Mouse (Mus musculus) liver, embryonic 14 days (tissue): ENCODE data around the gene Tarbp2. TPM values are rescaled to one million over a fixed set of nuclear protein-coding genes. Genes with fewer than 3 reads are reported as not detected.

Experiments used
- polyA plus RNA-seq: library from polyadenylated mRNA; depleted of rRNA; stranded (reverse); fragments of >200 nt; gene quantifications from 2 replicates; pipeline ENCODE4 v1.2.3, GENCODE M21; 2012; rRNA removed

Gene Tarbp2
- polyA plus RNA-seq, result 36.1 and 41.9 TPM in 2 replicates

DNA sequence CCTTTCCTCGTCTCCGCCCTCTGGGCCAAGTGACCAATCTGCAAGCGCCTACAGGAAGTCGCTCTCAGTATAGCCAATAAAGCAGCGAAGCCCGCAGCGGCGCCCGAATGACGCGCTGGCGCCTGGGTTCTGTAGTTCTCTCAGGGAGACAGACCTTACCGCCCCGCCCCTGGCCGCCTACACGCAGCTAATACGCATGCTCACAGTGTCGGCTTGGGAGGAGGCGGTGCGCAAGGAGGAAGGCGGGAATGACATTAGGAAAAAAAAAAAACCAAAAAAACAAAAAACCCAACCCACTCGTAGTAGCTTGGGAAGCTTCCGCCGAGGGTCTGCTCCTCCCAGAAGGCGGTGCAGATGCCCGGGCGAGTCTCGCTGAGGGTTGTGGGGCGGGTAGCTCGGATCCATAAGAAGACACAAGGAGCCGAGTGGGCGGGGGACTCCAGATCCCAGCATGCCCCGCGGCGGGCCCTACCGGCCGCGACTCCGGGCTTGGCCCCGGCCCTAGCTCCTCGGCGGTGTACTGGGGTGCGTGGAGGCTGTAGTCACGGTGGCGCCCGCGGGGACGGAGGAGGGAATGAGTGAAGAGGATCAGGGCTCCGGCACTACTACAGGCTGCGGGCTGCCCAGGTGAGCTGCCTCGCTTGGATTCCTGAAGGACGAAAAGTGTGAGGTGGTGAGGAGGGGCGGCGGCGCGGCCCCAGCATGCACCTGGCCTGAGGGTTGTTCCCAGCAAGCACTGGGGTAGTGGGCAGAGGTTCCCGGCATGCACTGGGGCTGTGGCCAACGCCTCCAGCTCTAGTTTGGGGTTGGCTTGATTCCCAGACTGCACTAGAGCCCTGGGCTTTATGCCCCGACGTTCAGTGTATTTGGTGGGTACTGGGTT is at the start of gene Tarbp2:
TSS of gene Tarbp2 (plus strand) at position 217 of the 883 bp plus-strand sequence.

DNA sequence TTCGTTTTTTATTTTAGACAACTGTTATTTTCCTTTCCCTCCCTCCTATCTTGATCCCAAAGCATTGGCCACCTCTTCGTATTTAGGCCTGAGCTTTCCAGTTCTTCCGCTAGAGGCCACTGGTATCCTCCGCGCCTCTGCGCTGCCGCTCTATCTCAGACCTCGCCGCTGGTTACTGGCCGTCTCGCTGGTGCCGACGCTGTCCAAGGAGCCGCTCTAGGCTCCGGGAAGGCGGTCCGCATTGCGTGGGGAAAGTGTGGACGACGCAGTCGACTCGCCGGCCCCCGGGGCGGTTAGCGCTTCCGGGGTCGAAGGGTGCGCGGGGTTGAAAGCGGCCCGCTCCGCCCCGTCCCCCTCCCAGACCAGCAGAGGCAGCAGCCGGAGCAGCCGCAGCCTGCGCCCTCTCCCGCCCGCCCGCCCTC is 47.8 kb upstream of the Tarbp2 start, which contains the start of gene Pcbp2:
TSS of gene Pcbp2 (plus strand) at position 357 of the 422 bp plus-strand sequence.

GRCm38 (mm10) chr15:102503447-102503846 is 14.5 kb upstream of the Tarbp2 start, which contains the start of gene Gm10337:
Gene Gm10337 (plus strand): TSS chr15:102503722.

GRCm38 (mm10) chr15:102516728-102517404 is 1.1 kb upstream of the Tarbp2 start, which contains the start of gene Map3k12:
Gene Map3k12 (minus strand): TSS chr15:102517064.

DNA sequence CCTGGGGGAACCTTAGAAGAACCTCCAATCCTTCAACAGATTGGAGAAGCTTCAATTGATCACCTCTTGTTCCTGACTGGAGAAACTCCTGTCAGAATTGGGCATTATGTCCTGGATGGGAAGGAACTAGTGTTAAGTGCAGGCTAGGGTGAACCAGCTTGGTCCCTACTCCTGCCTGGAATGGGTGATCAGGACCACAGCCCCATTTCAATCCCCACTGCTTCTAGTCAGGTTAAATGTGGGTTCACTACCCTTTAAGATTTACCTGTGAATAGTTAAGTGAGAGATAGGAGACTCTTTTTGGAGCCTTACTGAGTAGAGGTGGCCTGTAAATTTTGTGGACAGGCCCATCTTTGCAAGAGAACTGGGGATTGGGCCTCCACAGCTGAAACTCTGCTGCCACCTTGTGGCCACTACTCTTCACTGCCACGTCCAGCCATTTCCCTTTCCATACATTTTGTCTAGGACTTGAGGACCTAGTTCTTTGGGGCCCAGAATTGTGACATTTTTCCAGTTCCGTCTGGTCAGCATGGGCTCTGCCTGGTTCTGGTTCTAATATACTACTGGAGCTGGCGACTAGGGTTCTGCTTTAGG is 7.0 kb downstream of the Tarbp2 start, which contains the start of gene Npff:
TSS of gene Npff (minus strand) at position 51 of the 594 bp plus-strand sequence.

Other genes starting within 250 kb of the Tarbp2 start
- 0.03 TPM in 2 replicates for gene Gm9918, start 247.6 kb upstream of the Tarbp2 start, polyA plus RNA-seq
- 11.1 and 12.9 TPM in 2 replicates for gene Mfsd5, start 238.7 kb upstream of the Tarbp2 start, polyA plus RNA-seq
- 14.5 and 18.7 TPM in 2 replicates for gene Espl1, start 221.9 kb upstream of the Tarbp2 start, polyA plus RNA-seq
- 84.4 and 85.9 TPM in 2 replicates for gene Pfdn5, start 192.1 kb upstream of the Tarbp2 start, polyA plus RNA-seq
- gene Myg1, start 186.5 kb upstream of the Tarbp2 start, polyA plus RNA-seq, result 27.0 and 31.6 TPM in 2 replicates
- 31.9 and 34.2 TPM in 2 replicates for gene Aaas, start 167.4 kb upstream of the Tarbp2 start, polyA plus RNA-seq
- 0.03 and 0.05 TPM in 2 replicates for gene Sp7, start 151.0 kb upstream of the Tarbp2 start, polyA plus RNA-seq
- 10.2 and 11.4 TPM in 2 replicates for gene Sp1, start 112.0 kb upstream of the Tarbp2 start, polyA plus RNA-seq
- 0.08 and 0.09 TPM in 2 replicates for gene Amhr2, start 72.8 kb upstream of the Tarbp2 start, polyA plus RNA-seq
- 72.5 and 88.4 TPM in 2 replicates for gene Prr13, start 59.2 kb upstream of the Tarbp2 start, polyA plus RNA-seq
- gene Pcbp2, start 47.7 kb upstream of the Tarbp2 start, polyA plus RNA-seq, result 197 and 256 TPM in 2 replicates
- not detected in 2 replicates for gene Gm10337, start 14.5 kb upstream of the Tarbp2 start, polyA plus RNA-seq
- gene Map3k12, start 1.1 kb upstream of the Tarbp2 start, polyA plus RNA-seq, result 0.95 and 1.3 TPM in 2 replicates
- 1.1 and 1.6 TPM in 2 replicates for gene Npff, start 6.8 kb downstream of the Tarbp2 start, polyA plus RNA-seq
- gene Gm28047, start 106.9 kb downstream of the Tarbp2 start, polyA plus RNA-seq, result not detected in 2 replicates
- gene Atf7, start 107.3 kb downstream of the Tarbp2 start, polyA plus RNA-seq, result 11.8 and 12.5 TPM in 2 replicates
- 216 and 238 TPM in 2 replicates for gene Atp5g2, start 154.2 kb downstream of the Tarbp2 start, polyA plus RNA-seq
- gene Calcoco1, start 204.0 kb downstream of the Tarbp2 start, polyA plus RNA-seq, result 5.4 and 6.1 TPM in 2 replicates